Mouse (Mus musculus) embryonic facial prominence, embryonic 11.5 days (tissue): ENCODE results near the gene Ndufa9. TPM values are rescaled to one million over a fixed set of nuclear protein-coding genes. Genes with fewer than 3 reads are reported as not detected.

Experiments
- ATAC-seq: fragments of 200-750 bp; cut with Nextera tagmentation; replicated peaks from 2 replicates; pipeline ENCODE4 v1.8.0; 2017; ENCODE audit warnings: low read depth; ENCODE audit not compliant: insufficient number of reproducible peaks, low FRiP score, low TSS enrichment
- DNase-seq: peaks from one replicate; pipeline ENCODE4 v3.0.0-alpha.2; 2015; ENCODE audit warnings: low spot score
- H3K27ac ChIP-seq: fragments of 300-500 bp; sonication (generic); replicated peaks from 2 replicates; pipeline ENCODE4 v1.5.1; 2014; ENCODE audit warnings: mild to moderate bottlenecking, low read depth, low read length, control low read depth
- H3K27me3 ChIP-seq: fragments of 300-500 bp; sonication (generic); 2 replicates; pipeline ENCODE4 v1.6.1; 2014; ENCODE audit warnings: mild to moderate bottlenecking, low read length, moderate library complexity, mixed read lengths; ENCODE audit not compliant: control insufficient read depth, insufficient read depth
- H3K36me3 ChIP-seq: fragments of 300-500 bp; sonication (generic); replicated peaks from 2 replicates; pipeline ENCODE4 v1.6.1; 2014; ENCODE audit warnings: low read depth, mild to moderate bottlenecking, low read length, moderate library complexity, mixed read lengths; ENCODE audit not compliant: control insufficient read depth, insufficient read depth
- H3K4me1 ChIP-seq: fragments of 300-500 bp; sonication (generic); 2 replicates; pipeline ENCODE4 v1.6.1; 2014; ENCODE audit warnings: low read length, mixed read lengths; ENCODE audit not compliant: control insufficient read depth, insufficient read depth
- H3K4me2 ChIP-seq: fragments of 300-500 bp; sonication (generic); 2 replicates; pipeline ENCODE4 v1.6.1; 2014; ENCODE audit warnings: low read depth, mild to moderate bottlenecking, control low read depth, low read length, moderate library complexity
- H3K4me3 ChIP-seq: fragments of 300-500 bp; sonication (generic); 2 replicates; pipeline ENCODE4 v1.5.1; 2014; ENCODE audit warnings: low read depth, low read length, control low read depth
- H3K9ac ChIP-seq: fragments of 300-500 bp; sonication (generic); replicated peaks from 2 replicates; pipeline ENCODE4 v1.6.1; 2014; ENCODE audit warnings: mild to moderate bottlenecking, control low read depth, low read length
- H3K9me3 ChIP-seq: fragments of 300-500 bp; sonication (generic); replicated peaks from 2 replicates; pipeline ENCODE4 v1.6.1; 2016; ENCODE audit warnings: mild to moderate bottlenecking, low read length, inconsistent platforms, mixed read lengths; ENCODE audit not compliant: control insufficient read depth
- WGBS: fragments of 180-500 bp; shearing (Covaris S2); extraction: QIAGEN DNeasy Blood & Tissue Kit; methylation state at CpG from one replicate; pipeline ENCODE4 v1.1.7; 2014; 5-methylcytosine and 5-hydroxymethylcytosine counted together
- polyA plus RNA-seq: library from polyadenylated mRNA; unstranded; fragments of >200 nt; fragmentation: Nextera tagmentation; extraction: Ambion mirVana; gene quantifications from 2 replicates; pipeline ENCODE4 v1.2.1, GENCODE M21; 2014

Ndufa9 gene
- polyA plus RNA-seq, 1 experiment from 2014 or later, result 220 TPM

GRCm38 (mm10) chr6:126788863-126789262, 60.1 kb downstream of the Ndufa9 start:
- H3K4me3 ChIP-seq, result no peak overlapping the region
- no peaks in the 10 kb centered on the region for H3K36me3 ChIP-seq
- no peak for DNase-seq
- H3K9me3 ChIP-seq, result no peaks in the 10 kb centered on the region
- H3K4me1 ChIP-seq, result no peaks in the 10 kb centered on the region
- H3K4me2 ChIP-seq, result no peak overlapping the region
- H3K27ac ChIP-seq, result no peak overlapping the region
- no peaks in the 10 kb centered on the region for H3K27me3 ChIP-seq
- WGBS, result 84% methylated on average over 8 of the region's 8 CpGs
- no peak overlapping the region for H3K9ac ChIP-seq
- ATAC-seq, result no peak

GRCm38 (mm10) chr6:126784206-126784605, 64.7 kb downstream of the Ndufa9 start:
- no peak for DNase-seq

GRCm38 (mm10) chr6:126783651-126784066, 65.3 kb downstream of the Ndufa9 start:
- Histone ChIP-seq H3K27ac (no peak overlapping the region), H3K36me3 (no peaks in the 10 kb centered on the region), H3K4me1 (no peaks in the 10 kb centered on the region), H3K4me2 (no peak overlapping the region), H3K4me3 (no peak overlapping the region), H3K9me3 (no peaks in the 10 kb centered on the region), H3K27me3 (no peaks in the 10 kb centered on the region), H3K9ac (no peak overlapping the region)
- 72% methylated on average over 10 of the region's 10 CpGs for WGBS
- ATAC-seq (no peak), DNase-seq (no peak)

More at GRCm38 (mm10) chr6:126784206-126784605, 64.7 kb downstream of the Ndufa9 start:
- no peaks in the 10 kb centered on the region for H3K9me3 ChIP-seq
- H3K27ac ChIP-seq, result no peak overlapping the region
- no peaks in the 10 kb centered on the region for H3K4me1 ChIP-seq
- no peak for ATAC-seq
- no peak overlapping the region for H3K9ac ChIP-seq
- H3K36me3 ChIP-seq, result no peaks in the 10 kb centered on the region
- 62% methylated on average over 5 of the region's 5 CpGs for WGBS
- H3K4me3 ChIP-seq, result no peak overlapping the region
- no peaks in the 10 kb centered on the region for H3K27me3 ChIP-seq
- H3K4me2 ChIP-seq, result no peak overlapping the region

- Histone ChIP-seq H3K36me3 (no peaks in the 10 kb centered on the region), H3K27ac (no peak overlapping the region), H3K9ac (no peak overlapping the region), H3K4me3 (no peak overlapping the region), H3K27me3 (no peaks in the 10 kb centered on the region), H3K9me3 (no peaks in the 10 kb centered on the region), H3K4me1 (no peaks in the 10 kb centered on the region), H3K4me2 (no peak overlapping the region)
- WGBS, result 84% methylated on average over 1 of the region's 1 CpGs
- no peak for ATAC-seq
- no peak for DNase-seq
These were observed 65.9 kb downstream of the Ndufa9 start for GRCm38 (mm10) chr6:126783056-126783455.

GRCm38 (mm10) chr6:126777889-126778288, 71.0 kb downstream of the Ndufa9 start:
- Histone ChIP-seq H3K36me3 (no peaks in the 10 kb centered on the region), H3K27ac (no peak overlapping the region), H3K4me2 (no peak overlapping the region), H3K9ac (no peak overlapping the region), H3K9me3 (no peaks in the 10 kb centered on the region), H3K4me1 (no peaks in the 10 kb centered on the region), H3K27me3 (no peaks in the 10 kb centered on the region), H3K4me3 (no peak overlapping the region)
- ATAC-seq (no peak), DNase-seq (no peak)
- 54% methylated on average over 6 of the region's 6 CpGs for WGBS

- no peak for ATAC-seq
- Histone ChIP-seq H3K9ac (no peak overlapping the region), H3K9me3 (no peaks in the 10 kb centered on the region), H3K27ac (no peak overlapping the region), H3K27me3 (no peaks in the 10 kb centered on the region), H3K36me3 (no peaks in the 10 kb centered on the region), H3K4me3 (no peak overlapping the region), H3K4me1 (no peaks in the 10 kb centered on the region), H3K4me2 (no peak overlapping the region)
- 60% methylated on average over 4 of the region's 4 CpGs for WGBS
- DNase-seq, result no peak
These were observed 75.1 kb downstream of the Ndufa9 start for GRCm38 (mm10) chr6:126773873-126774272.

- no peak overlapping the region for H3K9ac ChIP-seq
- H3K4me2 ChIP-seq, result no peak overlapping the region
- no peaks in the 10 kb centered on the region for H3K9me3 ChIP-seq
- no peaks in the 10 kb centered on the region for H3K27me3 ChIP-seq
- no peaks in the 10 kb centered on the region for H3K4me1 ChIP-seq
- DNase-seq (no peak), ATAC-seq (no peak)
- no peak overlapping the region for H3K4me3 ChIP-seq
- H3K27ac ChIP-seq, result no peak overlapping the region
- WGBS, result 73% methylated on average over 4 of the region's 4 CpGs
- H3K36me3 ChIP-seq, result no peaks in the 10 kb centered on the region
These were observed 76.6 kb downstream of the Ndufa9 start for GRCm38 (mm10) chr6:126772326-126772725.
